Mouse (Mus musculus) retina, postnatal 7 days (tissue): ENCODE measurements around the gene Llgl2.
A peak's percentile ranks its signal among the peaks of the same experiment; 100 is the strongest.
"Not testable (repeated sequence)": the region's sequence is repeated elsewhere in the genome, so short reads cannot be mapped to it uniquely, and the experiment has no call there.

Experiments used
- DNase-seq: peaks from one replicate; pipeline ENCODE4 v3.0.0-alpha.2; 2012; ENCODE audit warnings: low read depth, low spot score

Llgl2 gene

DNA sequence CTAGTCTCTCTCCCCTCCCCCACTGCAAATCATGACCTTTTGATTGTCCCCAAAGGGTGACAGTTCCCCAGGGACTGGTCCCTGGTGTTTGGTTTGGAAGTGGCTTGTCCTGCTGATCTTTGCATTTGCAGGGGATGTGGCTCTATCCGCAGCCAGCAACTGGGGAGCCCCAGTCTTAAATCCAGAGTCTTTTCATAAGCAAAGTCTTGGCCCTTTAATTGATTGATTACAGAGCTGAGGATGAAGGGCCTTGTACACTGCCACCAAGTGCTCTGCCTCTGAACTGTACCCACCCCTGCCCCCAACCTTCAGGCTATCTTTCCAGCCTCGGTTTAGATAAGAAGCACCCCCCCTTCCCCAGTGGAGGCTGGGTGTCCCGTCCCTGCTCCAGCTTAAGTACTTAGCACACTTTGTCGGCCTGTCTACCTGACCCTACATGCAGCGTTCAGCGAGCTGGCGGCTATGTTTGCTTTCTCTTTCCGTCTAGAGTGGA lies 9.2 kb downstream of the Llgl2 start:
- peak; percentile 40 for DNase-seq

DNA sequence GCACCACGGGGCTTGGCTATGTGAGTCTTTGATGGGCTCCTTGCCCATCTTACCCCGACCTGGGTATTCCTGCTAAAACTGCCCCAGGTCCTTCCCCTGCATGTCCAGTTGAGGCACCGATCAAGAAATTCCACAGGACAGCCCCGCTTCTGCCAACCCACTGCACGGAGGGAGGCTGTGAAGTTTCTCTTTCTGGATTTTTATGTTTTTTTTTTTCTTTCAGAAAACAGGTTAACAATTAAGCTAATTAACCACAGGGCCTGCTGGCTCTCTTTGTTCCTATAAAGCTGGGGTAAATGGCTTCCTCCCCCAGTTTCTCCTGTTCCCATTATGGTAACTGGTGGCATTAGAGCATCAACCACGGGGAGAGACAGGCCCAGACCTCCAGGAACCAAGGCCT lies 10.2 kb downstream of the Llgl2 start:
- DNase-seq = no peak

DNA sequence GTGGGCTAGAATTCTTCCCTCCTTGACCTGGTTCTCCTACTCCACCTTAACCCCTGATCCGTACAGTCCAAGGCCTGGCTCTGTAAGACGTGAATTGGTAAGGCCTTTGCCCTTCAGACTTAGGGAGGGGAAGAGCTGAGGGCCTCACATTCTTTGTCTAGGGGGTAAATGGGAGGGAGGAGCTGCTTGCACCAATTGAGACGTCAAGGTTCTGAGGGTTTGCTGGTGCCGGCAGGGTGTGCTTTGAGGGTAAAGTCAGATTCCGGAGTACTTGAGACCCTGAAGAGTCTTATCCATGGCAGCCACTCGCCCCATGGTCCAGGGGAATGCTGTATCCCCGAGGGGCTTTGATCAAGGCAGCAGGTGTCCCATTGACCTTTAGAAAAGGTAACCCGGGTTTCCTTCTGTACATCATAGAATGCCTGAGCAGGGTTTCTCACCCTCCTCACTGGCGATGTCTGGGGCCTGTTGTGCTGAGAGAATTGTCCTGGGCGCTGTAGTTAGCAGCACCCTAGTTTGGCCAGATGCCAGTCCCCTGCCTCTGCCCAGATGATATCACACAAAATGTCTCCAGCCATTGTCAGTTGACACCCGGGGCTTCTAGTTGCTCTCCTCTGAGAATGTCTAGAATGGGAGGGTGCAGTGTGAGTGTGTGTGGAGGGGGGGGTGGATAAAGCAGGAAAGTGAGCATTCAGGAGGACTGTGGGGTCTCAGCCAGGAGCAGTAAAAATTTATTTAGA lies 13.0 kb downstream of the Llgl2 start:
- no peak for DNase-seq

DNA sequence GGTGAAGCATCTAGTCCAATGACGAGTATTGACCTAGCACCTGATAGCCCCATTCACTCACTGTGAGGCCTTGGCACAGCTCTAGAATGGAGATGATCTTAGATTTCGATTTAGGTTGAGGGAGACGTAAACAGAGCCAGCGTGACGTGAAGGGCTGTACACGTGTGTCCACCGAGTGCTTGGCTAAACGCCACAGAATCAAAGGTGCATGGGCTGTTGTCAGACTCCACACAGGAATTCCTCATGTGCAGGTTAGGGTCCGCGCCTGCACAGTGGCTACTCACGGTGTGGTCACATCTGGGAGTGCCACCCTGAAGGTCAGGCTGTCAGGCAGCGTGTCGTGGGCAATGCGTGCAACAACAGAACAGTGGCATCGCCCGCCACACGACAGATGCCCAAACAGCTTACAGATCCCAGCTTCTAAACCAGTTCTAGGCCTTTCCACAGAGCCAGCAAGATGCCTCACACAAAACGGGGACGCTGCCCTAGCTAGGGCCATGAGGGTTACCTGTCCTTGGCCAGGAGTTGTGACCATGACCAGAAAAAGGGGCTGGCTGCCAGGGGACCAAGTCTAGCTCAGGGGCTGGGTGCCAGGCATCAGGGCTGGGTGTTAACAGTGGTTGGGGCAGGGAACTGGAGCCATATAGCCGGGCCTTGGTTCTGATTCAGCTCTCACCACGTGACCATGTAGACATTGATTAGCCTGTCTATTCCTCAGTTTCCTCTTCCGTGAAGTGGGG lies 13.9 kb downstream of the Llgl2 start:
- no peak for DNase-seq

DNA sequence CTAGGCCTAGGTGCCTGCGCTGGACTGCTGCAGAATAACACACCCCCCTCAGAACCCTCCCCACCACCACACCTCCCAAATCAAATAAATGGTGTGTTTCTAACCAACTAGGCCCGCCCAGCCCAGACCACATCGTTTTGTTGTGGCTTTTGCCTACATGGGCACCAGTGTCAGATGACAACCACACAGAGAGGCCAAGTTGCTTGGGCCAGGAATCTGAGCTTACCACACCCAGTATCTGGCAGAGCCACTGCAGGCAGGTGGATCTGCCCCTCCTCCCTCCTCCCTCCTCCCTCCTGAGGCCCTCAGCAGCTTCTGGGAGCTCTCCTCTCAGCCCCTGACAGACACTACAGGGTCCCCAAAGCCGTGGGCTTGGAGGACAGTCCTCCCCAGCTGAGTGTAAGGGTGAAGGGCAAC lies 15.1 kb downstream of the Llgl2 start:
- no peak for DNase-seq

DNA sequence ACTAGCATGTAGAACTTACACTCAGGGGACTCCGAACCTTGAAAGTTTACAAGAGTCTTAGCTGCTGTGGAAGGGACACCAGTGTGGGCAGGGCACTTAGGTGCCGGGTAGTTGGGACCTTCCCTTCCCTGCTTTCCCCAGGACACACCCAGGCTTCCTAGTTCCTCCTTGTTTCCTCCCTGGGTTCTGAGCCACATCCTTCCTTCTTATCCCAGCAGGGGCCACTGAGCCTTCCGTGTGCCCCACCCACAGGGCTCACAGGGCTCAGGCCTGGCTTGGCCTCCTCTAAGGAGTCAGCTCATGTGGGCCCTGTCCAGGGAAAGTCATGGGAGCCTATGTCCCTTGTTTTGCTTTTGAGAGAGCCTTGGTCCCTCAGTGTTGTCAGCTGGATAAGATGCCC lies 15.9 kb downstream of the Llgl2 start:
- DNase-seq = no peak

DNA sequence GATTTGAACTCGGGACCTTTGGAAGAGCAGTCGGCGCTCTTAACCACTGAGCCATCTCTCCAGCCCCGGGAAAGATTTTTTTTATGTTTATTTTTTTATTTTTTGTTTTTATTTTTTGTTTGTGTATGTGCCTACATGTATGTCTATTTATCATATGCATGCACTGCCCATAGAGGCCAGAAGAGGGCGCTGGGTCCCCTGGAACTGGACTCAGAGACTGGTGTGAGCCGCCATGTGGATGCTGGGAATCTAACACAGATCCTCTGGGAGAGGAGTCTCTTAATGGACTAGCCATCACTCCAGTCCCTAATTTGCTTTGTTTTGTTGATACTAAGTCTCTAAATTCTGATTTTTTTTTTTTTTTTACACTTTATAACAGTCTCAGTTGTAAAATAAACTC lies 17.2 kb downstream of the Llgl2 start:
- no peak for DNase-seq

DNA sequence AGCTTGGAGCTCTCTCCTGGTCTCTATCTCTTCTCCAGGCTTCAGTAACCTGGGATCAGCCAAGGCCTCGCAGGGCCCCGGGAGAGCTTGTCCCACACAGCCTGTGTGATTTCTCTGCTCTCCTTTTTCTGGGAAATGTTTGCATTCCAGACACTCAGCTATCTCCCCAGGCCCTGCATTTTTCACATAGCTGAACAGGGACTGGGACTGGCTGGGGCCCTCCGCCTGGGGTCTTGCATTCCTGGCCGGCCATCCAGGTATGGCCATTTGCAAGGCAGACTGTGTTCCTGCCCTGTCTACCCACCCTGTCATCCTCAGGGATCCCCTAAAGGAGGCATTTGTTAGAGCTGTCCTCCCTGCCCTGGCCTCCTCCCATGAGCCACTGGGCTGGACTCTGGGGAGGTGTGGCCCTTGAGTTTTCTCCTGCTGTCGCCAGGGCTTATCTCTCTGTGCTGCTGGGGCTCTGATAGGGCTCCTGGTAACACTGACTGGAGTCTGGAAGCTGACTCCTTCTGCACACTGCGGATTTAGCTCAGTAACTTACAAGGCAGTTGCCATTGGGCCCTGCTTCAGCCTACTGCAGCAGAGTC lies 18.2 kb downstream of the Llgl2 start:
- no peak for DNase-seq

DNA sequence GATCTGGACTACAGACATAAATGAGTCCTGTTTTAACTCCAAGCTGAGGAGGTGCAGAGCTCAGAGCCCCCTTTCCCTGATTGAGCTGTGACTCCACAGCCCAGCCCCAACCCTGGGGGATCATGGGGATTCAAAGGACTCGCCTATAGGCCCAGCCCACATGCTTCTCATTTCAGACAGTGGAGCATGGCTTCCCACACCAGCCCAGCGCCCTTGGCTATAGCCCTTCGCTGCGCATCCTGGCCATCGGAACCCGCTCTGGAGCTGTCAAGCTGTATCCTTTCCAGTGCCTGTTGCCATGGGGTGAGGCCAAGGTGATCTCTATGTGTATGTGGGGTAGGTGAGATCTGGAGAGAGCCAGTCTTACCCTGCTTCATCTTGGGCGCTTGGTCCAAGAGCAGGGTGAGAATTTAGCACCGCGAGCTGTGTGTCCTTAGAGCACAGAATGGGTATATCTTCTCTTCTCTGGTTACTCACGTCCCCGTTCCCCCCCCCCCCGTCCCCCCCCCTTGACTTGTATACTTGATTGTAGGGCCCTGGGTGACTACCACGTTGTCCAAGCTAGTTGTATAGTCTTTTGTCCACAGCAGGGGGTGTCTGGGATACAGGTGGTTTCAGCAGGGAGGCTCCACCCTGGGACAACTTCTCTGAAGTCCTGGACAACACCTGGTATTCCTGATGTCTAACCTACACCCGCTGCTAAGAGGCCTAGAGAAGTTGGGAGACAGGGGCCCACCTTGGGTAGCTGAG lies 19.5 kb downstream of the Llgl2 start:
- DNase-seq = no peak

DNA sequence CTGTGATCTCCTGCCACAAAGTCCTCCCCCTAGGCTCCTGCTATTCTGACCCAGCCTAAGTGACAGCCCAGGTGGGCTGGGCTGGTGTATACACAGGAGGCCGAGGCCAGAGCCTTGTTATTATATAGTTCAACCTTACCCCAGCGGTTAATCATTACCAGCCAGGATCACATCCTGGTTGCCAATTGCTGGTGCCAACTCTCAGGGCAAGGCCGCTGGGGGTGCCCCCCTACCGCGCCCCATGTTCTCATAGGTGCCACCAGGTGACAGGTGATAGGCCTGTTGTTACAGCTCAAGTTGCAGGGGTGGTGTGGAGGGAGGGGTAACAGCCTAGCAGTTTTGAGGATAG lies 20.0 kb downstream of the Llgl2 start:
- no peak for DNase-seq

DNA sequence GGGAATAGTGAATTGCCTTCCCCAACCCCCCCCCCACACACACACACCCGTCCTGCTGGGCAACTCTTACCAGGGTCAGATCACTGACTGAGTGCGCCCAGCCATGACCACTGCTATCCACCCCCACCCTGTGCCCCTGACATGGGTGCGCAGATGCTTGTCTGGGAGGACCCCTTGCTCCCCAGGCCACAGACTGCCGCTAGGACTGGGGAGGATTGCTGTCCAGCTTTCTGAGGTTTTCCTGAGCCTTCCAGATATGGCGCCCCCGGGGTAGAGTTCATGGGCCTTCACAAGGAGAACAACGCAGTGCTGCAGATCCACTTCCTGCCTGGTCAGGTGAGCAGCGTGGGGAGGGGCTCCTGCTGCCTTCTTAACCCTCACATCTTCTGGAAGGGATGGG lies 20.4 kb downstream of the Llgl2 start:
- no peak for DNase-seq

DNA sequence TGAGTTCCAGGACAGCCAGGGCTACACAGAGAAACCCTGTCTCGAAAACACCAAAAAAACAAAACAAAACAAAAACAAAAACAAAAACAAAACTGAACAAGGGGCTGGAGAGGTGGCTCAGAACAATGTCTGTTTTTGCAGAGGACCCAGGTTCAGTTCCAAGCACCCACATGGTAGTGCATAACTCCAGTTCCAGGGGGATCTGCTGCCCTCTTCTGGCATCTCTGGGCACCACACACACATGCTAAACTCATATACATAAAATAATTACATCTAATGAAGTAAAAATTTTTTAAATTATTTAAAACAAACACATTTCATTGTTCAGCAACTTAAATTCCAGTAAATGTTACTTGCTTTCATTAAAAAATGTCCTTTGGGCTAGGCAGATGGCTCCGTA lies 22.0 kb downstream of the Llgl2 start:
- DNase-seq = no peak

DNA sequence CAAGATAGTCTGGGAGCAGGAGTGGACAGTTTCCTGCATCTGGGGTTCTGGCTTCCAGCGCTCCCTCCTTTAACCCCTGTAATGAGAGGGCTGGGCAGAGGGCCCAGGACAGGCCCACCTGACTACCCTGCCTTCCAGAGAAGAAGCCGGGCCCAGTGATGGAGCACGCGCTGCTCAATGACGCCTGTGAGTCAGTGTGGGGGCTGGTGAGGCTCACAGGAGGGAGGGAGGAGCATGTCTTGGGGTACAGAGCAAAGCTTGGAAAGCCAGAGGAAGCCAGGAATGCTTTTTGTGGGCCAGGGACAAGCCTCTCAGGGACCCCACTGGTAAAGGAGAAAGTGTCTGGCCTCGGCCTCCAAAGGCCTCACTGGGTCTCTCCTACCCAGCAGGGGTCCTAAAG lies 30.8 kb downstream of the Llgl2 start:
- DNase-seq = no peak

DNA sequence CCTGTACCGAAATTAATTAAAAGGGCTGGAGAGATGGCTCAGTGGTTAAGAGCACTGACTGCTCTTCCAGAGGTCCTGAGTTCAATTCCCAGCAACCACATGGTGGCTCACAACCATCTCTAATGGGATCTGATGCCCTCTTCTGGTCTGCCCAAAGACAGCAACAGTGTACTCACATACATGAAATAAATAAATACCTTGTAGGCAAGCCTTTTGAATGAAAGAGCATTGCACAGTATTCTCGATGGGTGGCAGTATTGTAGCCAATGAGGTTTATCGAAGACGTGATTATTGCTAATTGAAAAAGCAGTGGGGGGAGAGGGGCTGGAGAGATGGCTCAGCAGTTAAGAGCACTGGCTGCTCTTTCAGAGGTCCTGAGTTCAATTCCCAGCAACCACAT lies 33.3 kb downstream of the Llgl2 start:
- DNase-seq = not testable (repeated sequence)

DNA sequence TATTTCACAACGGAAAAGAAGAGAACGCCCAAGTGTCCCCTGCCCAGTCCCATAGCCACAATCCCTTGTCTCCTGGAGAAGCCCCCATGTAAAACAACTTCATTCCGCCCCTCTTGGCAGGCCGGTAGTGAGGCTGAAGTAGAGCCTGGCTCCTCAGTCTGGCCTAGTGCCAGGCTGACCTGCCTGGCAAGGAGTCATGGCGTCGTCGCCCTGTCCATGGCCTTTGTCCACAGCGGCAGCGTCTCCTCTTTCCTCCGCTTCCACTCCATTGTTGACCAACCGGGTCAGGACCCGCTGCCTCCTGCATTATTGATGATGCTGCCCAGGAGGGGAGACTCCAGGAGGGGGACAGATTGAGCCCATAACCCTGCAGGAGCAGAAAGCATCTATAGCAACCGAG lies 34.1 kb downstream of the Llgl2 start:
- no peak for DNase-seq

DNA sequence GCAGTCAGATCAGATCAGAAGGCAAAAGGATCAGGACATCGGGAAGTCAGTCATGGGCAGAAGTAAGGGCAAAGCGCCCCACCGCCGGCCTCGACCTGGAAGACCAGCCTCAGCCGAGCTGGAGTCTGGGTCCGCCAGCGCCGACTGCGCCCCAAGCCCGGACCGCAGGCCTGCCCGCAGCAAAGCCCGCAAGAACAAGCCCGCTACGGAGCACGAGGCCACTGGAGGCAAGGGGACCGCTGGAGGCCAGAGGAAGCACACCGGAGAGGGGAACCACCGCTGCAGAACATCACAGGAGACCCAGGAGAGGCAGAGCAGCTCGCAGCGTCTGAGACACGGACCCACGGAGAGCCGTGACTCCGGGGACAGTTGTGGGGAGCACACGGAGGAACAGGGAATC lies 34.5 kb downstream of the Llgl2 start, which contains the start of gene Myo15b:
Myo15b (plus strand) TSS at position 53 of the 400 bp plus-strand sequence.
- DNase-seq = no peak

DNA sequence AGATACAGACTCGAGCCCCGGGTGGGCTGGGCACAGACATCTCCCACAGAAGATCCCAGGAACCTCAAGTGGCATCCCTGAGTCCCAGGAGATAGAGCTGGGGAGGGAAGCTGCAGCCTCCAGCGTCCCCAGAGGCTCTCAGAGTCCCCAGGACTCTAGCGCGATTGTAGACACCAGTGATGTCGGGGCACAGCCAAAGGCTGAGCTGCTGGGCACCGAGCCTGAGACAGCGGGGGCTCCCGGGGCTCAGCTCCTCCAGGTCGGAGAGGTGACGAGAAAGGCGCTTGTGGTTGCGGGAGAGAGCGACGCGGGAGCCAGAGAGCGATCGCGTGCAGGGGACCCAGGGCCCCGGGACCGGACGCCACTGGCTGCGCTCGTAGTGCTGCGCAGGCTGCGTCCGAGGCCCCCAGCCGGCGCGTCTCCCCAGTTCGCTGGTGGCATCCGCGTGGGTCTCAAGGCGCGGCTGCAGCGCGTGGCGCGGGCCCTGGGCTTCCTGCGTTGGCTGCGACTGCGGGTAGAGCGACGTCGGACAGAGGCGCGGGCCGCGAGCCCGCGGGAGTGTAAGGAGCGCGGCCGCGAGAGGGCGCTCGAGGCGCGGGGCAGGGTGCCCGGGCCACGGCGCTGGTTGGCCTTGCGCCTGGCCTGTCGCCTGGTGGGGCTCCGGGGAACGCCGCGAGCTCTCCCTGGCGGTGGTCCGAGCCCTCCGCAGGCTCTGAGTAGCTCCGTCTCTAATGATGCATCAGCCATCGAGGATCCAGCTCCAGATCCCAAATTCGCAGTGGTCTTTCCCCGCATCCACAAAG lies 35.5 kb downstream of the Llgl2 start:
- DNase-seq = peak; percentile 79

DNA sequence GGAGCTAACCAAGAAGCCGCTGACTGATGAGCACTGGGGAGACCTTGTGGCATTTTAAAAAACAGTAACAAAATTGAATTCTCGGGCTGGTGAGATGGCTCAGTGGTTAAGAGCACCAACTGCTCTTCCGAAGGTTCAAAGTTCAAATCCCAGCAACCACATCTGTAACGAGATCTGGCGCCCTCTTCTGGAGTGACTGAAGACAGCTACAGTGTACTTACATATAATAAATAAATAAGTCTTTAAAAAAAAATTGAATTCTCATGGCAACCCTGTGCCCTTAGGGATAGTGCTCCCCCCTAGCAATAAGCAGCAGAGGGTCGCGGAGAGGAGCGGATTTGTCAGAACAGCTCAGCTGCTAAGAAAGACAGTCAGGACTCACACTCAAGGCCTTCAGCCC lies 40.0 kb downstream of the Llgl2 start:
- DNase-seq = no peak

DNA sequence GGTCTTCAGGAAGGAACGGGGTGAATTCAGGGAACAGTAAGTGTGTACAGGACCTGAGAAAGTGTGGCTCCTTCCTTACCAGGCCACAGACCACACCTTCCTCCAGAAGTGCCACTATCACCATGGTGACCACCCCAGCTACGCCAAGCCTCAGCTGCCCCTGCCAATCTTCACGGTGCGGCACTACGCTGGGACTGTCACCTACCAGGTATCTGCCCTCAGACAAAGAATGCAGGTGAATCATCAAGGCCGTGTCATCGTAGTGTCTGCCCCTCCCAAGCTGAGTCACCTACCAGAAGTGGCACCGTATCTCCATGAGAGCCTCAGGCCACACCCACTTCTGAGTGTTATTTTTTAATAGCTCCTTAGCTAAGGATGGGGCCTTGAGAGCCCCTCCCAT lies 45.5 kb downstream of the Llgl2 start:
- DNase-seq = no peak

DNA sequence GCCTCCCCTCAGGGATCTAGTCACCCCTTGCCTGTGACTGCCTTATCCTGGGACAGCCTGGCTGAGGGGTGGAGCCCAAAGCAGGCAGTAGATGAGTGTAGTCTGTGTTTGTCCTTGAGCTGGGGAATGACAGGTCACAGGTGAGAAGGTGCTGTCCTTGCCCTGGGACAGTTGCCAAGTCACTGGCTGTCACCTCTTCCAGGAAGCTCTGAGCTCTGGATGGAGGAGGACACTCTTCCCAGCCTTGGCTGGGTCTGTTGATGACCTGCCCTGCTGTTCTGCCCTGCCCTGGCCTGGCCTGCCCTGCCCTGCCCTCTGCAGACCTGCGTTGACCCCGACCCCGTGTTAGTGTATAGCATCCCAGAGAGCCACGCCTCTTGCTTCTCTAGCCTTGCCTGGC lies 48.6 kb downstream of the Llgl2 start:
- no peak for DNase-seq

DNA sequence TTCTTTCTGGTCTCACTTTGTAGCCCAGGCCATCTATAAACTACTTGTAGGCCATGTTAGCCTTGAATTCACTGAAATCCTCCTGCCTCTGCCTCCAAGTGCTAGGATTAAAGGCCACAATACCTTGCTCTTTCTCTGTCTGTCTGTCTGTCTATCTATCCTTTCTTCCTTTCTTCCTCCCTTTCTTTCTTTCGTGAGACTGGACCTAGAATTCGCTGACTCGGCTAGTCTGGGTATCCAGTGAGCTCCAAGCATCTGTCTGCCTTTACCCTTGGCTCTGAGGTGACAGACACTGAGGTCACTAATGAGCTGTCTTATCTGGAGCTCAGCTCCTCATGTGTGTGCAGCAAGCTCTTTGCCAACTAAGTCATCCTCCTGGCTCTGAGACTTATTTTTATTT lies 52.1 kb downstream of the Llgl2 start:
- DNase-seq = no peak
